In genomic region chr1:91054074-91054471, GRCm38 (mm10) we compare ENCODE assay signal across 8 mouse cellular contexts. TPM values are rescaled to one million over a fixed set of nuclear protein-coding genes. Genes with fewer than 3 reads are reported as not detected.
A peak's percentile ranks its signal among the peaks of the same experiment; 100 is the strongest.
DNase-seq lines count a peak whose midpoint lies in the region; ATAC-seq lines count a peak whose summit lies in the region.

No protein-coding gene starts in this region.

- no peaks in the 10 kb centered on the region for H3K9me3 ChIP-seq in kidney, embryonic 15.5 days (replicated peaks)
- no peaks in the 10 kb centered on the region for H3K9me3 ChIP-seq in embryonic facial prominence, embryonic 13.5 days
- no peaks in the 10 kb centered on the region for H3K9me3 ChIP-seq in limb, embryonic 11.5 days (ENCODE audit: control insufficient read depth, low read length)
- H3K9me3 ChIP-seq in midbrain, embryonic 16.5 days (replicated peaks; ENCODE audit: control insufficient read depth, low read length, poor library complexity, severe bottlenecking): no peaks in the 10 kb centered on the region

- peak overlapping the region; percentile 98 for H3K4me2 ChIP-seq in kidney, embryonic 15.5 days
- peak overlapping the region; percentile 99 for H3K4me2 ChIP-seq in embryonic facial prominence, embryonic 13.5 days
- peak overlapping the region; percentile 96 for H3K4me2 ChIP-seq in limb, embryonic 11.5 days (ENCODE audit: low read depth, severe bottlenecking)
- peak overlapping the region; percentile 84 for H3K4me2 ChIP-seq in midbrain, embryonic 16.5 days (ENCODE audit: low read length)

- H3K27me3 ChIP-seq in kidney, embryonic 15.5 days: no peaks in the 10 kb centered on the region
- peaks cover 10% of the 10 kb centered on the region for H3K27me3 ChIP-seq in embryonic facial prominence, embryonic 13.5 days
- H3K27me3 ChIP-seq in limb, embryonic 11.5 days (ENCODE audit: control insufficient read depth, insufficient read depth, low read length): no peaks in the 10 kb centered on the region
- H3K27me3 ChIP-seq in midbrain, embryonic 16.5 days (ENCODE audit: control insufficient read depth, insufficient read depth, low read depth, low read length): peaks cover 14% of the 10 kb centered on the region; the same call in 1 of the 2 replicates

- DNase-seq in kidney, postnatal 36 days: no peak
- no peak for DNase-seq in limb, embryonic 11.5 days (ENCODE audit: low spot score)
- DNase-seq in frontal cortex, adult 2 months (ENCODE audit: extremely low spot score in 1 of 2, low spot score in 1 of 2): no peak
- no peak for DNase-seq in cerebellum, adult 8-10 months
- no peak for DNase-seq in thymus, postnatal 36 days

- WGBS in kidney, embryonic 15.5 days: 33% methylated on average over 10 of the region's 10 CpGs
- WGBS in embryonic facial prominence, embryonic 13.5 days: 46% methylated on average over 10 of the region's 10 CpGs
- WGBS in limb, embryonic 11.5 days: 41% methylated on average over 10 of the region's 10 CpGs
- WGBS in midbrain, embryonic 16.5 days: 57% methylated on average over 10 of the region's 10 CpGs

- peak overlapping the region; percentile 89 for H3K27ac ChIP-seq in kidney, embryonic 15.5 days
- H3K27ac ChIP-seq in embryonic facial prominence, embryonic 13.5 days: no peak overlapping the region
- H3K27ac ChIP-seq in limb, embryonic 11.5 days (replicated peaks; ENCODE audit: low read depth, low read length): no peak overlapping the region
- H3K27ac ChIP-seq in midbrain, embryonic 16.5 days (ENCODE audit: low read length): no peak overlapping the region

- peak overlapping the region; percentile 47 for H3K9ac ChIP-seq in kidney, embryonic 15.5 days
- peak overlapping the region; percentile 71 for H3K9ac ChIP-seq in embryonic facial prominence, embryonic 13.5 days
- H3K9ac ChIP-seq in limb, embryonic 11.5 days (ENCODE audit: low read length): no peak overlapping the region; the same call in 1 of the 2 replicates
- H3K9ac ChIP-seq in midbrain, embryonic 16.5 days (ENCODE audit: low read depth, low read length): no peak overlapping the region

- H3K4me1 ChIP-seq in kidney, embryonic 15.5 days: peaks cover 62% of the 10 kb centered on the region
- peaks cover 56% of the 10 kb centered on the region for H3K4me1 ChIP-seq in embryonic facial prominence, embryonic 13.5 days
- H3K4me1 ChIP-seq in limb, embryonic 11.5 days (ENCODE audit: control insufficient read depth, insufficient read depth, low read length): peaks cover 26% of the 10 kb centered on the region
- H3K4me1 ChIP-seq in midbrain, embryonic 16.5 days (ENCODE audit: control insufficient read depth, insufficient read depth, low read length): peaks cover 13% of the 10 kb centered on the region

- H3K36me3 ChIP-seq in kidney, embryonic 15.5 days: no peaks in the 10 kb centered on the region
- no peaks in the 10 kb centered on the region for H3K36me3 ChIP-seq in embryonic facial prominence, embryonic 13.5 days
- no peaks in the 10 kb centered on the region for H3K36me3 ChIP-seq in limb, embryonic 11.5 days (ENCODE audit: control insufficient read depth, insufficient read depth, low read length)
- no peaks in the 10 kb centered on the region for H3K36me3 ChIP-seq in midbrain, embryonic 16.5 days (ENCODE audit: control insufficient read depth, insufficient read depth, low read length)

- H3K4me3 ChIP-seq in kidney, embryonic 15.5 days (replicated peaks): peak overlapping the region; percentile 61
- H3K4me3 ChIP-seq in embryonic facial prominence, embryonic 13.5 days: peak overlapping the region; percentile 56
- H3K4me3 ChIP-seq in limb, embryonic 11.5 days (ENCODE audit: low read depth, low read length): peak overlapping the region; percentile 41
- no peak overlapping the region; the same call in 1 of the 2 replicates for H3K4me3 ChIP-seq in midbrain, embryonic 16.5 days (ENCODE audit: low read depth, low read length)

- peak; percentile 9 for ATAC-seq in kidney, embryonic 15.5 days (replicated peaks; ENCODE audit: low FRiP score)
- no peak for ATAC-seq in embryonic facial prominence, embryonic 13.5 days (ENCODE audit: insufficient number of reproducible peaks, insufficient read depth, low FRiP score, low TSS enrichment, low read depth)
- ATAC-seq in limb, embryonic 11.5 days (ENCODE audit: insufficient number of reproducible peaks, low FRiP score, low TSS enrichment, low read depth): no peak
- ATAC-seq in midbrain, embryonic 16.5 days: no peak

RNA-seq across cellular contexts. Expression of gene Lrrfip1, which starts 55.5 kb away (rescaled TPM):
- polyA plus RNA-seq in kidney, embryonic 15.5 days (2015; fragmentation: Nextera tagmentation; extraction: Ambion mirVana): 42.6 and 43.9 TPM in 2 replicates
- polyA plus RNA-seq in embryonic facial prominence, embryonic 13.5 days (2015; fragmentation: Nextera tagmentation; extraction: Ambion mirVana): 33.9 and 35.7 TPM in 2 replicates
- polyA plus RNA-seq in limb, embryonic 11.5 days (2014; fragmentation: Nextera tagmentation; extraction: Ambion mirVana): 26.0 and 26.2 TPM in 2 replicates
- polyA plus RNA-seq in midbrain, embryonic 16.5 days (2015; fragmentation: Nextera tagmentation; extraction: Ambion mirVana): 42.7 and 44.4 TPM in 2 replicates
- polyA plus RNA-seq in frontal cortex, adult 2 months (2012; rRNA removed): 76.0 and 85.8 TPM in 2 replicates

Comparison
In these comparisons a context has a peak if more than half of its experiments do, and no peak if none do; other contexts are left out.
1. H3K9ac ChIP-seq: peak in kidney, embryonic 15.5 days (single experiment) and embryonic facial prominence, embryonic 13.5 days (single experiment); none in limb, embryonic 11.5 days (single experiment) and midbrain, embryonic 16.5 days (single experiment).
2. Peak in every context shown above with its lines, with median percentiles within 50 percentile points of each other: H3K4me2 ChIP-seq.